ENCODE assay signal across 14 mouse cellular contexts in genomic region chr11:51740701-51741100, GRCm38 (mm10).
"Had no signal": no experiment of that assay in that cellular context is flagged by ENCODE, and none has a peak within 500 bp of the region (broad histone marks: within the 10 kb centered on the region; RNA-seq: fewer than 3 reads in every experiment).

No protein-coding gene starts in this region.

- H3K27ac ChIP-seq: layer of hippocampus, adult 2 months; limb, embryonic 13.5 days; midbrain, embryonic 15.5 days; neural tube, embryonic 12.5 days had no signal

- H3K4me2 ChIP-seq: limb, embryonic 13.5 days; midbrain, embryonic 11.5 days; midbrain, embryonic 15.5 days; neural tube, embryonic 12.5 days had no signal

- H3K4me3 ChIP-seq: layer of hippocampus, adult 2 months; limb, embryonic 13.5 days; midbrain, embryonic 15.5 days; neural tube, embryonic 12.5 days had no signal

- H3K4me1 ChIP-seq: limb, embryonic 13.5 days; midbrain, embryonic 15.5 days; neural tube, embryonic 12.5 days had no signal

- H3K9ac ChIP-seq: limb, embryonic 13.5 days; midbrain, embryonic 15.5 days; neural tube, embryonic 12.5 days had no signal

- ATAC-seq: intestine, embryonic 16.5 days; lung, postnatal 0 days; midbrain, embryonic 15.5 days had no signal

- H3K27me3 ChIP-seq: limb, embryonic 13.5 days; midbrain, embryonic 15.5 days; neural tube, embryonic 12.5 days had no signal

- DNase-seq: kidney, adult 8-10 months; kidney, postnatal 4 days; left cerebral cortex, postnatal 4 days; lung, adult 2 months; lung, postnatal 36 days; right cerebral cortex, postnatal 14 days; thymus, postnatal 36 days had no signal

- H3K9me3 ChIP-seq: limb, embryonic 13.5 days; midbrain, embryonic 15.5 days; neural tube, embryonic 12.5 days had no signal
